Mouse (Mus musculus) left cerebral cortex, adult 9 months (tissue): ENCODE measurements at regions not wholly inside any gene's neighbourhood (a gene's known extent, or its start where the extent isn't known, plus 50 kb on each side); places are given as distances from the start of the nearest gene placed in this dataset.

Source experiments
- DNase-seq, 2 experiments: peaks; one replicate each; pipeline ENCODE4 v3.0.0; 2022; ENCODE audit warnings: low spot score in 2 of 2

GRCm38 (mm10) chr12:39729255-39729654 is 308.6 kb downstream of the Arl4a start:
- DNase-seq = no peak

GRCm38 (mm10) chr12:39724172-39724571 is 313.7 kb downstream of the Arl4a start:
- no peak for DNase-seq

- DNase-seq = no peak
Observed at GRCm38 (mm10) chr12:39715120-39715519, 322.7 kb downstream of the Arl4a start.

- DNase-seq = no peak
Observed at GRCm38 (mm10) chr12:39714169-39714794, 323.5 kb downstream of the Arl4a start.

- no peak for DNase-seq
Observed at GRCm38 (mm10) chr12:39711807-39712206, 326.0 kb downstream of the Arl4a start.

GRCm38 (mm10) chr12:39709850-39710249 is 328.0 kb downstream of the Arl4a start:
- DNase-seq = peak in 1 of 2 experiments; percentile 11

- no peak for DNase-seq
Observed at GRCm38 (mm10) chr12:39697182-39697581, 340.6 kb downstream of the Arl4a start.

- DNase-seq = no peak
Observed at GRCm38 (mm10) chr12:39695322-39695721, 342.5 kb downstream of the Arl4a start.

- DNase-seq = no peak
Observed at GRCm38 (mm10) chr12:39692043-39692442, 345.8 kb downstream of the Arl4a start.

- DNase-seq = peak in 1 of 2 experiments; percentile 8
Observed at GRCm38 (mm10) chr12:39685399-39685798, 352.4 kb downstream of the Arl4a start.

- no peak for DNase-seq
Observed at GRCm38 (mm10) chr12:39682121-39682520, 355.7 kb downstream of the Arl4a start.

GRCm38 (mm10) chr12:39675608-39676007 is 362.2 kb downstream of the Arl4a start:
- DNase-seq = no peak

- no peak for DNase-seq
Observed at GRCm38 (mm10) chr12:39667701-39668100, 370.1 kb downstream of the Arl4a start.

- peak in 1 of 2 experiments; percentile 57 for DNase-seq
Observed at GRCm38 (mm10) chr12:39665448-39665847, 372.4 kb downstream of the Arl4a start.

GRCm38 (mm10) chr12:39660420-39660819 is 377.4 kb downstream of the Arl4a start:
- DNase-seq = no peak

- no peak for DNase-seq
Observed at GRCm38 (mm10) chr12:39656606-39657005, 381.2 kb downstream of the Arl4a start.

GRCm38 (mm10) chr12:39648952-39649351 is 388.9 kb downstream of the Arl4a start:
- DNase-seq = no peak

- DNase-seq = no peak
Observed at GRCm38 (mm10) chr12:39646556-39646955, 391.3 kb downstream of the Arl4a start.

GRCm38 (mm10) chr12:39645581-39645980 is 392.2 kb downstream of the Arl4a start:
- no peak for DNase-seq

- no peak for DNase-seq
Observed at GRCm38 (mm10) chr12:39639246-39639645, 398.6 kb downstream of the Arl4a start.

- no peak for DNase-seq
Observed at GRCm38 (mm10) chr12:39634337-39634736, 403.5 kb downstream of the Arl4a start.

- no peak for DNase-seq
Observed at GRCm38 (mm10) chr12:39621266-39621665, 416.6 kb downstream of the Arl4a start.

GRCm38 (mm10) chr12:39605289-39605688 is 432.5 kb downstream of the Arl4a start:
- no peak for DNase-seq

- DNase-seq = no peak
Observed at GRCm38 (mm10) chr12:39604723-39605122, 433.1 kb downstream of the Arl4a start.
